Mouse (Mus musculus) heart, embryonic 12.5 days (tissue): ENCODE data around the gene Lmtk2. TPM values are rescaled to one million over a fixed set of nuclear protein-coding genes. Genes with fewer than 3 reads are reported as not detected.

ENCODE experiments used
- ATAC-seq: fragments of 200-750 bp; cut with Nextera tagmentation; 2 replicates; pipeline ENCODE4 v1.8.0; 2017; ENCODE audit warnings: moderate TSS enrichment, moderate library complexity; ENCODE audit not compliant: insufficient number of reproducible peaks, low FRiP score
- H3K27ac ChIP-seq: fragments of 300-500 bp; sonication (generic); 2 replicates; pipeline ENCODE4 v1.5.1; 2016; ENCODE audit warnings: mild to moderate bottlenecking, moderate library complexity; ENCODE audit not compliant: poor library complexity, severe bottlenecking
- H3K27me3 ChIP-seq: fragments of 300-500 bp; sonication (generic); replicated peaks from 2 replicates; pipeline ENCODE4 v1.6.1; 2016; ENCODE audit warnings: mild to moderate bottlenecking, moderate library complexity
- H3K36me3 ChIP-seq: fragments of 300-500 bp; sonication (generic); 2 replicates; pipeline ENCODE4 v1.6.1; 2016; ENCODE audit warnings: mild to moderate bottlenecking, moderate library complexity
- H3K4me1 ChIP-seq: fragments of 300-500 bp; sonication (generic); replicated peaks from 2 replicates; pipeline ENCODE4 v1.6.1; 2016; ENCODE audit warnings: mild to moderate bottlenecking
- H3K4me2 ChIP-seq: fragments of 300-500 bp; sonication (generic); 2 replicates; pipeline ENCODE4 v1.6.1; 2016; ENCODE audit warnings: mild to moderate bottlenecking, moderate library complexity
- H3K4me3 ChIP-seq: fragments of 300-500 bp; sonication (generic); 2 replicates; pipeline ENCODE4 v1.5.1; 2016; ENCODE audit warnings: mild to moderate bottlenecking
- H3K9ac ChIP-seq: fragments of 300-500 bp; sonication (generic); 2 replicates; pipeline ENCODE4 v1.6.1; 2016; ENCODE audit warnings: mild to moderate bottlenecking, moderate library complexity
- H3K9me3 ChIP-seq: fragments of 300-500 bp; sonication (generic); replicated peaks from 2 replicates; pipeline ENCODE4 v1.6.1; 2016; ENCODE audit warnings: mild to moderate bottlenecking, moderate library complexity
- WGBS: fragments of 180-500 bp; shearing (Covaris S2); methylation state at CpG from one replicate; pipeline ENCODE4 v1.1.7; 2016; 5-methylcytosine and 5-hydroxymethylcytosine counted together
- polyA plus RNA-seq: library from polyadenylated mRNA; unstranded; fragments of >200 nt; fragmentation: Nextera tagmentation; extraction: Ambion mirVana; gene quantifications from 2 replicates; pipeline ENCODE4 v1.2.1, GENCODE M21; 2016

Lmtk2 gene
- polyA plus RNA-seq, 1 experiment from 2014 or later = 6.9 TPM

- Histone ChIP-seq H3K4me2 (no peak overlapping the region), H3K36me3 (peaks cover 39% of the 10 kb centered on the region), H3K9ac (no peak overlapping the region), H3K27ac (no peak overlapping the region), H3K4me1 (peaks cover 20% of the 10 kb centered on the region; the same call in 1 of the 2 replicates), H3K9me3 (no peaks in the 10 kb centered on the region), H3K27me3 (no peaks in the 10 kb centered on the region), H3K4me3 (no peak overlapping the region)
- no peak for ATAC-seq
- 80% methylated on average over 4 of the region's 4 CpGs for WGBS
These were observed 49.3 kb downstream of the Lmtk2 start for GRCm38 (mm10) chr5:144149530-144149929.

GRCm38 (mm10) chr5:144151270-144151669 is 51.0 kb downstream of the Lmtk2 start:
- WGBS = 79% methylated on average over 4 of the region's 4 CpGs
- no peak overlapping the region for H3K4me3 ChIP-seq
- H3K9ac ChIP-seq = no peak overlapping the region

DNA sequence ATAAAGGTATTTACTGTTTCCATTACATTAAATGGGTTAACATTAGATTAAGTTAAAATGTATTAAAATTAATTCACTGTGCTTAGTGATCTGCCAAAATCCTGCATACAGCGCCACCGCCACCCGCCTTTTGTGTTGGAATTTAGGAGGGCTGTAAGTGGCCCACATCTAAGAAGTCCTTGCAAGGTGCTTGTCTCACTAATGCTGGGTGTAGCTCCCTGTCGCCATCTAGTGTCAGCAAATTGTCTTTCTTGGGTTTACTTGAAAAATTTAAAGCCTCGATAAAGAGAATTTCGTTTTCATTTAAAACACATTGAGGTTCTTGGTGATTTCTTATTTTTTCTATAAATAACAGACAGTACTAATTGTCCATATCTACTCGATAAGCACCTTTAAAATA is 54.3 kb downstream of the Lmtk2 start:
- ATAC-seq = no peak
- WGBS = 37% methylated on average over 7 of the region's 7 CpGs
- H3K36me3 ChIP-seq = peaks cover 32% of the 10 kb centered on the region

More at GRCm38 (mm10) chr5:144151270-144151669, 51.0 kb downstream of the Lmtk2 start:
- Histone ChIP-seq H3K27ac (no peak overlapping the region), H3K27me3 (no peaks in the 10 kb centered on the region), H3K9me3 (no peaks in the 10 kb centered on the region), H3K36me3 (peaks cover 32% of the 10 kb centered on the region), H3K4me1 (peaks cover 20% of the 10 kb centered on the region; the same call in 1 of the 2 replicates), H3K4me2 (no peak overlapping the region)
- ATAC-seq = no peak

GRCm38 (mm10) chr5:144158604-144159003 is 58.4 kb downstream of the Lmtk2 start:
- peak; percentile 77 for ATAC-seq
- no peak overlapping the region for H3K4me2 ChIP-seq
- H3K9ac ChIP-seq = 0 out of 2 replicates have a peak overlapping the region, but pooled peaks have one; percentile 5
- no peaks in the 10 kb centered on the region for H3K9me3 ChIP-seq
- peaks cover 28% of the 10 kb centered on the region for H3K4me1 ChIP-seq
- no peak overlapping the region for H3K4me3 ChIP-seq
- 37% methylated on average over 4 of the region's 4 CpGs for WGBS
- peaks cover 26% of the 10 kb centered on the region for H3K36me3 ChIP-seq
- H3K27me3 ChIP-seq = no peaks in the 10 kb centered on the region
- H3K27ac ChIP-seq = peak overlapping the region; percentile 25; the same call in 1 of the 2 replicates

More for the DNA sequence above, 54.3 kb downstream of the Lmtk2 start:
- H3K27me3 ChIP-seq = no peaks in the 10 kb centered on the region
- peaks cover 31% of the 10 kb centered on the region for H3K4me1 ChIP-seq
- no peak overlapping the region for H3K27ac ChIP-seq
- H3K4me3 ChIP-seq = no peak overlapping the region
- no peak overlapping the region for H3K9ac ChIP-seq
- H3K4me2 ChIP-seq = no peak overlapping the region
- H3K9me3 ChIP-seq = no peaks in the 10 kb centered on the region

DNA sequence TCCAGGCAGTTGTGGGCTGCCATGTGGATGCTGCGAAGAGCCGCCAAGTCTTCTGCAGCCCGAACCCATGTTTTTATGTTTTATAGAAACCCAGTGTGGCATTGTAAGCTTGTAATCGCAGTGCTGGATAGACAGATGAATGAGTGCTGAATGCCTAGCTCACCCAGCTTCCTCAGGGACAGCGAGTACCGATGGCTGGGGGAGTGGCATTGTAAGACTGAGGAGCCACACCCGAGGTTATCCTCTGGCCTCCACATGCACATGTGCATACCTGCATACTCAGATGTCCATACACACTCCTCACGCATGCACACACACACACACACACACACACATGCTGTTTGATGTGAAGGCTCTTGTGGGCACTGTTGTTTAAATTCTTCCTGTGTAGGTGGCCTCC is 58.9 kb downstream of the Lmtk2 start:
- H3K27ac ChIP-seq = peak overlapping the region; percentile 25; the same call in 1 of the 2 replicates
- no peaks in the 10 kb centered on the region for H3K27me3 ChIP-seq
- peaks cover 29% of the 10 kb centered on the region for H3K36me3 ChIP-seq
- H3K4me2 ChIP-seq = no peak overlapping the region
- H3K9ac ChIP-seq = no peak overlapping the region
- H3K4me3 ChIP-seq = no peak overlapping the region
- no peak for ATAC-seq
- whole genome bisulfite sequencing = 87% methylated on average over 8 of the region's 8 CpGs
- peaks cover 28% of the 10 kb centered on the region for H3K4me1 ChIP-seq
- no peaks in the 10 kb centered on the region for H3K9me3 ChIP-seq

DNA sequence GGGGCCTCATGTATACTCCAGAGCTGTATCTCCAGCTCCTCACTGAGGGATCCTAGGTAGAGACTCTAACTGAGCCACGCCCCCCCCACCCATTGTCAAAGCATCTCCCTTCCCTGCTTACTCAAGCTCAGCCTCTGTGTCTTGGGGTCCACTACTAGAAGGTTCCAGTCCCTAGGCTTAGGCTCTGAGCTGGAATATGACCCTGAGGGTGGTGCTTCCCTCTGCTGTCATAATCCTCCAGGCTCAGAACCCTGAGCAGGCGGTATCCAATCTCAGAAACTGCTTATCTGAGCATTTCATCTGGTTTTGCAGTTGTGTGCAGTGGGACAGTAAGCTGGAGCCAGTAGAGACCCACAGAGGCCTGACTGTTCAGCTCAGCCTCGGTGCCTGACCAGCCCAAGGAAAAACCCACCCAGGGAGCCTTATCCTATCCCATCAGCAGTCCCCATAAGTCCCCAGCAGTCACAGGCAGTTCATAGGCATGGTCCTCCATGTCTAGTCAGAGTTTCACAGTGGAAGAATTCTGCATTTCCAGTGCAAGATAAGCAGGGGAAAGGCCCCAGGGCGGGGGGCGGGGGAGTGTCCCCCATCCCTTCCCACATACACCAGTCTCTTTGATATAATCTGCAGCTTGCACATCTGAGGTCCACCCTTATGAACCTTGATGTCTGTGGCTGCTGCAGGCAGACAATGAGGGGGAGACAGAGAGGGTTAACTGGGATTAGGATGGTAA is 62.0 kb downstream of the Lmtk2 start:
- H3K4me2 ChIP-seq = no peak overlapping the region
- no peaks in the 10 kb centered on the region for H3K9me3 ChIP-seq
- H3K4me1 ChIP-seq = peaks cover 23% of the 10 kb centered on the region
- H3K27me3 ChIP-seq = no peaks in the 10 kb centered on the region
- H3K4me3 ChIP-seq = no peak overlapping the region
- WGBS = 70% methylated on average over 5 of the region's 5 CpGs
- no peak overlapping the region for H3K27ac ChIP-seq
- peaks cover 34% of the 10 kb centered on the region for H3K36me3 ChIP-seq
- no peak overlapping the region for H3K9ac ChIP-seq
- ATAC-seq = no peak

GRCm38 (mm10) chr5:144162813-144163517 is 62.7 kb downstream of the Lmtk2 start:
- Histone ChIP-seq H3K4me3 (no peak overlapping the region), H3K9ac (no peak overlapping the region), H3K36me3 (peaks cover 34% of the 10 kb centered on the region), H3K4me2 (no peak overlapping the region), H3K27me3 (no peaks in the 10 kb centered on the region), H3K27ac (no peak overlapping the region), H3K9me3 (no peaks in the 10 kb centered on the region), H3K4me1 (peaks cover 21% of the 10 kb centered on the region)
- ATAC-seq = no peak
- 81% methylated on average over 10 of the region's 10 CpGs for WGBS

GRCm38 (mm10) chr5:144165756-144166155 is 65.5 kb downstream of the Lmtk2 start:
- no peak overlapping the region for H3K4me2 ChIP-seq
- WGBS = 73% methylated on average over 3 of the region's 3 CpGs
- no peak overlapping the region for H3K9ac ChIP-seq
- H3K27me3 ChIP-seq = no peaks in the 10 kb centered on the region
- H3K9me3 ChIP-seq = no peaks in the 10 kb centered on the region
- peaks cover 7% of the 10 kb centered on the region for H3K4me1 ChIP-seq
- no peak overlapping the region for H3K27ac ChIP-seq
- no peak overlapping the region for H3K4me3 ChIP-seq
- ATAC-seq = no peak
- H3K36me3 ChIP-seq = peaks cover 37% of the 10 kb centered on the region

DNA sequence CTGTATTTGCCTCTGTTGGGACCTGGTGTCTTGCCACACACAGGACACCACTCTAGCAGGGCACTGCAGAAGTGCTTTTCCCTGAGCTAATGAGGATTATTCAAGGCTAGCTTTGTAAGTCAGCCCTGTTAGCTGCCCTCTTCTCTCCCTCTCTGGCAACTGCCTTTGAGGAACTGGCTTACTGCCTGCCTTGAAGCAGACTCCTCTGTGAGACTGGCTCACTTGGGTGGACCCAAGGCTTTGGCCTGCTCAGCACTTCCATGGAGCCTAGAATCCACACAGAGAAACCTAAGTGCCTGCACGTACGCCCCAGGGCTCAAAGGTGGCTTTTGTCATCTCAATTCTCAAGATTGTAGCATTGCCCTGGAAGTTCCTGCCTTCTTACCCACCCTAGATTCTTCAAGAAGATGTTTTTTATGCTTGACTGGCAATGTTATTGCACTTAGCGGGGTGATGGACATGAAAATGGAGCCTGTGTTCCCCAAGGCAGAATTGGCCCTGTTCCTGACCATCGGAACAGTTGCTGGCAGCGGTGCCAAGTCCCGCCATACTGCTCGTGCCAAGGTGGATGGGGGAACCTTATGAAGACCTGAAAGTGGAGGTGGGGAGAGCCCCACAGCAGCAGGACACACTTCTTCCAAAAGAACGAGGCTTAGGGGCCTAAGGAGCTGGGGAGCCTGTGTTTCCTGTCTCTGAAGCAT is 69.2 kb downstream of the Lmtk2 start:
- no peak for ATAC-seq
- WGBS = 85% methylated on average over 8 of the region's 8 CpGs
- Histone ChIP-seq H3K9ac (no peak overlapping the region), H3K36me3 (peaks cover 59% of the 10 kb centered on the region), H3K4me1 (no peaks in the 10 kb centered on the region), H3K4me2 (no peak overlapping the region), H3K9me3 (no peaks in the 10 kb centered on the region), H3K27me3 (no peaks in the 10 kb centered on the region), H3K4me3 (no peak overlapping the region), H3K27ac (no peak overlapping the region)

- Histone ChIP-seq H3K4me2 (no peak overlapping the region), H3K9me3 (no peaks in the 10 kb centered on the region), H3K4me1 (no peaks in the 10 kb centered on the region), H3K4me3 (no peak overlapping the region), H3K27ac (no peak overlapping the region), H3K9ac (no peak overlapping the region), H3K27me3 (no peaks in the 10 kb centered on the region), H3K36me3 (peaks cover 73% of the 10 kb centered on the region)
- 92% methylated on average over 18 of the region's 18 CpGs for WGBS
- ATAC-seq = no peak
These were observed 73.4 kb downstream of the Lmtk2 start for GRCm38 (mm10) chr5:144173648-144174047.

GRCm38 (mm10) chr5:144178216-144178615 is 78.0 kb downstream of the Lmtk2 start:
- no peak overlapping the region for H3K9ac ChIP-seq
- ATAC-seq = no peak
- no peak overlapping the region for H3K4me2 ChIP-seq
- WGBS = 61% methylated on average over 6 of the region's 6 CpGs
- no peaks in the 10 kb centered on the region for H3K27me3 ChIP-seq
- H3K4me3 ChIP-seq = no peak overlapping the region
- H3K27ac ChIP-seq = no peak overlapping the region
- H3K9me3 ChIP-seq = no peaks in the 10 kb centered on the region
- peaks cover 54% of the 10 kb centered on the region for H3K36me3 ChIP-seq
- H3K4me1 ChIP-seq = peaks cover 13% of the 10 kb centered on the region
